Mouse (Mus musculus) liver, embryonic 16.5 days (tissue): ENCODE results near the gene Cnn3. TPM values are rescaled to one million over a fixed set of nuclear protein-coding genes. Genes with fewer than 3 reads are reported as not detected.
A peak's percentile ranks its signal among the peaks of the same experiment; 100 is the strongest.

Experiments
- ATAC-seq: fragments of 200-750 bp; cut with Nextera tagmentation; 2 replicates; pipeline ENCODE4 v1.8.0; 2017; ENCODE audit warnings: low read depth, mild to moderate bottlenecking, moderate number of reproducible peaks, moderate library complexity
- H3K27ac ChIP-seq: fragments of 300-500 bp; sonication (generic); 2 replicates; pipeline ENCODE4 v1.5.1; 2014; ENCODE audit warnings: mild to moderate bottlenecking, low read length
- H3K27me3 ChIP-seq: fragments of 300-500 bp; sonication (generic); 2 replicates; pipeline ENCODE4 v1.6.1; 2014; ENCODE audit warnings: low read depth, low read length, mixed read lengths; ENCODE audit not compliant: control insufficient read depth, insufficient read depth
- H3K36me3 ChIP-seq: fragments of 300-500 bp; sonication (generic); 2 replicates; pipeline ENCODE4 v1.6.1; 2014; ENCODE audit warnings: mild to moderate bottlenecking; ENCODE audit not compliant: control insufficient read depth, insufficient read depth
- H3K4me1 ChIP-seq: fragments of 300-500 bp; sonication (generic); 2 replicates; pipeline ENCODE4 v1.6.1; 2014; ENCODE audit warnings: low read depth, low read length, mixed read lengths; ENCODE audit not compliant: control insufficient read depth
- H3K4me2 ChIP-seq: fragments of 300-500 bp; sonication (generic); 2 replicates; pipeline ENCODE4 v1.6.1; 2014; ENCODE audit warnings: low read depth, low read length, mixed read lengths
- H3K4me3 ChIP-seq: fragments of 300-500 bp; sonication (generic); 2 replicates; pipeline ENCODE4 v1.5.1; 2014; ENCODE audit warnings: low read depth, mild to moderate bottlenecking, low read length
- H3K9ac ChIP-seq: fragments of 300-500 bp; sonication (generic); 2 replicates; pipeline ENCODE4 v1.6.1; 2014; ENCODE audit warnings: low read depth, low read length
- H3K9me3 ChIP-seq: fragments of 300-500 bp; sonication (generic); replicated peaks from 2 replicates; pipeline ENCODE4 v1.6.1; 2016; ENCODE audit warnings: low read length; ENCODE audit not compliant: control insufficient read depth
- WGBS: fragments of 180-500 bp; shearing (Covaris S2); extraction: QIAGEN DNeasy Blood & Tissue Kit; methylation state at CpG from one replicate; pipeline ENCODE4 v1.1.7; 2014; ENCODE audit not compliant: insufficient replicate concordance; 5-methylcytosine and 5-hydroxymethylcytosine counted together
- polyA plus RNA-seq: library from polyadenylated mRNA; unstranded; fragments of >200 nt; fragmentation: Nextera tagmentation; extraction: Ambion mirVana; gene quantifications from 2 replicates; pipeline ENCODE4 v1.2.1, GENCODE M21; 2015

Gene Cnn3
- polyA plus RNA-seq, 1 experiment from 2014 or later, result 100.0 TPM

- Histone ChIP-seq H3K4me2 (no peak overlapping the region), H3K36me3 (no peaks in the 10 kb centered on the region), H3K9ac (no peak overlapping the region), H3K27ac (no peak overlapping the region), H3K9me3 (no peaks in the 10 kb centered on the region), H3K27me3 (no peaks in the 10 kb centered on the region), H3K4me3 (no peak overlapping the region), H3K4me1 (peaks cover 24% of the 10 kb centered on the region)
- WGBS, result 82% methylated on average over 12 of the region's 12 CpGs
- ATAC-seq, result no peak
Measured at GRCm38 (mm10) chr3:121441504-121441903, 15.2 kb downstream of the Cnn3 start.

- Histone ChIP-seq H3K36me3 (no peaks in the 10 kb centered on the region), H3K9ac (no peak overlapping the region), H3K4me3 (no peak overlapping the region), H3K27ac (no peak overlapping the region), H3K4me2 (no peak overlapping the region), H3K9me3 (no peaks in the 10 kb centered on the region), H3K4me1 (peaks cover 26% of the 10 kb centered on the region), H3K27me3 (no peaks in the 10 kb centered on the region)
- WGBS, result 65% methylated on average over 5 of the region's 5 CpGs
- no peak for ATAC-seq
Measured at GRCm38 (mm10) chr3:121442288-121442687, 16.0 kb downstream of the Cnn3 start.

GRCm38 (mm10) chr3:121443861-121444271, 17.6 kb downstream of the Cnn3 start:
- no peak for ATAC-seq
- H3K9ac ChIP-seq, result no peak overlapping the region

DNA sequence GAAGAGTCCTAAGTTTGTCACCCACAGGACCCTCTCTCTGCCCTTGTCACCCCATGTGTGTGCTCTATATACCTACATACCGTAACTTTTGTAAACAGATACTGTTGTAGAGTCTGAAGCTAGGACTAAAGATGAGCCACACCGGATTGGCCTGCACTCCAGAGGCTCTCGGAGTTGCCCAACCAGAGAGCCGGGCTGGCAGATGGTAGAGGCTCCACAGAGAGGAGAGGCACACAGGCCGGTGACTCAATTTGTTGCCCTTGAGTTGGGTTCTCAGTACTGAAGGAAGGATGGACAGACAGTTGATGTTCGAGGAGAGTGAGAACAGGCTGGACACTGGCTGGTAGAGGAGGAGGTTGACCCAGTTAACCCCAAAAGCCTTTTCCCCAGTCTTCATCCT, 18.1 kb downstream of the Cnn3 start:
- WGBS, result 73% methylated on average over 6 of the region's 6 CpGs

More at GRCm38 (mm10) chr3:121443861-121444271, 17.6 kb downstream of the Cnn3 start:
- Histone ChIP-seq H3K27ac (no peak overlapping the region), H3K4me3 (no peak overlapping the region), H3K4me1 (peaks cover 18% of the 10 kb centered on the region), H3K4me2 (no peak overlapping the region), H3K27me3 (no peaks in the 10 kb centered on the region), H3K36me3 (no peaks in the 10 kb centered on the region), H3K9me3 (no peaks in the 10 kb centered on the region)
- WGBS, result 49% methylated on average over 4 of the region's 4 CpGs

DNA sequence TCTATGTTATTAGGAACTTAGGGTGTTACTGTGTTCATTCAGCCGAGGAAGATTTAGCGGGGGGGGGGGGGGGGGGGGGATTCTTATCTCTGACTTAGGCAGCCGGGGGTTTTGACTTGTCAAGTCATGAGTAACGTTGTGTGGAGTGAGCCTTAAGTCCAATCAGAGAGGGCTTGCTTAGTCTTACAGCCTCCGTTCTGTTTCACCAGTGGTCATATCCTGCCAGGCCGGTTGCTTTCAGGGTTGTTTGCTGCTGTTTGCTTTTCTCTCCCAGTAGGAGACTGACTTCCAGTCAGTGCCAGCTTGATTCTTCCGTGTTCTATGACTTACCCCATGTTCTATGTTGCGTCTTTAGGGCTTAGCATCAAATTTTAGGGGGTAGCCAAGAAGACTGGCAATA, 20.2 kb downstream of the Cnn3 start:
- Histone ChIP-seq H3K9me3 (no peaks in the 10 kb centered on the region), H3K4me2 (no peak overlapping the region; the same call in 1 of the 2 replicates), H3K4me1 (peaks cover 8% of the 10 kb centered on the region; the same call in 1 of the 2 replicates)

More for the DNA sequence above, 18.1 kb downstream of the Cnn3 start:
- Histone ChIP-seq H3K4me1 (peaks cover 15% of the 10 kb centered on the region; the same call in 1 of the 2 replicates), H3K4me2 (no peak overlapping the region), H3K27ac (no peak overlapping the region), H3K27me3 (no peaks in the 10 kb centered on the region), H3K9me3 (no peaks in the 10 kb centered on the region), H3K4me3 (no peak overlapping the region), H3K9ac (no peak overlapping the region), H3K36me3 (no peaks in the 10 kb centered on the region)
- no peak for ATAC-seq

GRCm38 (mm10) chr3:121448029-121448468, 21.8 kb downstream of the Cnn3 start:
- no peak overlapping the region for H3K9ac ChIP-seq

More for the DNA sequence above, 20.2 kb downstream of the Cnn3 start:
- H3K27ac ChIP-seq, result no peak overlapping the region
- H3K4me3 ChIP-seq, result no peak overlapping the region
- 24% methylated on average over 8 of the region's 8 CpGs for WGBS
- no peaks in the 10 kb centered on the region for H3K27me3 ChIP-seq
- peaks cover 2% of the 10 kb centered on the region; the same call in 1 of the 2 replicates for H3K36me3 ChIP-seq
- no peak overlapping the region for H3K9ac ChIP-seq
- no peak; the same call in 1 of the 2 replicates for ATAC-seq

DNA sequence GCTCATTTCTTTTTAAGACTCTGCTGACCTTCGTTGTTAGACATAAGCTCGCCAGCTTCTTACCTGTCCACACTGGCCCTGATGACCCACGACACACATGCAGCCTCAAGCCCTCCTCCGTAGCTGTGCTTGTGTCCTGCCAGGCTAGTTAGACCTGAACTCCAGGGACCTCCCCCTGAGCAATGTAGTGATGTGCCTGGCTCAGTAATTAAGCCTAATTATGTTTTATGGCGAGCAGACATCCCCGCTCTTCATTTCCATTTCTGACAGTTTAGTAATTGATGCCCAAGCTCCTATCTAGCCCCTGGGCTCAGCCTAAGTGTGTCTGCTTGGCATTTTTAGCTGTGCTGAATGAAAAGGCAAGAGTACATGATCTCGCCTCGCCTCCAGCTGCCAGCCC, 22.3 kb downstream of the Cnn3 start:
- no peak overlapping the region for H3K4me3 ChIP-seq
- no peak overlapping the region for H3K27ac ChIP-seq
- ATAC-seq, result no peak
- 74% methylated on average over 8 of the region's 8 CpGs for WGBS
- peaks cover 4% of the 10 kb centered on the region for H3K36me3 ChIP-seq
- no peak overlapping the region for H3K9ac ChIP-seq
- no peaks in the 10 kb centered on the region for H3K27me3 ChIP-seq
- H3K9me3 ChIP-seq, result no peaks in the 10 kb centered on the region
- H3K4me2 ChIP-seq, result no peak overlapping the region
- H3K4me1 ChIP-seq, result peaks cover 8% of the 10 kb centered on the region; the same call in 1 of the 2 replicates

More at GRCm38 (mm10) chr3:121448029-121448468, 21.8 kb downstream of the Cnn3 start:
- Histone ChIP-seq H3K4me2 (no peak overlapping the region), H3K36me3 (peaks cover 4% of the 10 kb centered on the region), H3K9me3 (no peaks in the 10 kb centered on the region), H3K4me3 (no peak overlapping the region), H3K4me1 (peaks cover 8% of the 10 kb centered on the region; the same call in 1 of the 2 replicates), H3K27ac (no peak overlapping the region), H3K27me3 (no peaks in the 10 kb centered on the region)
- 67% methylated on average over 11 of the region's 11 CpGs for WGBS
- ATAC-seq, result no peak

DNA sequence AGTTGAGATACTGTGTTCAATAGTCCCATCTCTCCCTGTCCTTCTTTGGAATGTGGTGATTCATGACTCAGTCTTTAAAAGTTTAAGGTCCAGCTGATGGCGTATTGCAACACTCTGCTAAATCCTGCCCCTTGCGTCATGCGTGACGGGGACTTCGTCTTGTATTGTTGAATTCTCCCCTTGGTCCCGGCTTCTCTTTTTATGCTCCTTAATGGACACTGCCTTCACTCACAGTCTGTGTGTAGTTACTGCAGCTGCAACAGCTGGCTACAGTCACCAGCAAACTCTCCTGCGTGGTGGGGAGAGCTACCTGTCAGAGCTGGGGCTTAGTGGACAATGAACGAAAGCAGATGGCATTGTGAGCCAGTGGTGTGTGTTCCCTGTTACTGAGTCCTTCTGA, 23.2 kb downstream of the Cnn3 start:
- H3K4me3 ChIP-seq, result no peak overlapping the region
- WGBS, result 74% methylated on average over 8 of the region's 8 CpGs
- H3K9ac ChIP-seq, result no peak overlapping the region
- peaks cover 8% of the 10 kb centered on the region; the same call in 1 of the 2 replicates for H3K4me1 ChIP-seq
- H3K9me3 ChIP-seq, result no peaks in the 10 kb centered on the region
- H3K27me3 ChIP-seq, result no peaks in the 10 kb centered on the region
- peaks cover 4% of the 10 kb centered on the region for H3K36me3 ChIP-seq
- H3K4me2 ChIP-seq, result no peak overlapping the region
- H3K27ac ChIP-seq, result no peak overlapping the region
- ATAC-seq, result 0 out of 2 replicates have a peak, but pooled peaks have one; percentile 45

DNA sequence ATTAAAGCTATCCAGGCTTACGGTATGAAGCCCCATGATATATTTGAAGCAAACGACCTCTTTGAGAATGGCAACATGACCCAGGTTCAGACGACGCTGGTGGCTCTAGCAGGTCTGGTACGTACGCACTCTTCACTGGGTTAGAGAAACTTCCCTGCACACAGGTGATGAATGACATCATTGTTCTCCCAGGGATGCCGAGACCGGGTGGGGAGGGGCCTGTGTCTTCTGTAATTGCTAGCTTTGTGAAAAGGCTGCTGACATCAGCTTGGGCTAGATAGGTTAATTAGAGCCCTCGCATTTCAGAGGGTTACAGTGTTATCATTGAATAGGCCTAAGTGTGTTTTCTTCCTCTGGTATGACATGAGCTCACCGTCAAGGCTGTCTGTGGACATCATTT, 25.1 kb downstream of the Cnn3 start:
- H3K4me1 ChIP-seq, result peaks cover 3% of the 10 kb centered on the region; the same call in 1 of the 2 replicates
- no peaks in the 10 kb centered on the region for H3K9me3 ChIP-seq
- H3K36me3 ChIP-seq, result peaks cover 13% of the 10 kb centered on the region
- ATAC-seq, result no peak
- H3K4me2 ChIP-seq, result no peak overlapping the region
- H3K4me3 ChIP-seq, result no peak overlapping the region
- H3K27me3 ChIP-seq, result no peaks in the 10 kb centered on the region
- 76% methylated on average over 10 of the region's 10 CpGs for WGBS
- no peak overlapping the region for H3K9ac ChIP-seq
- no peak overlapping the region for H3K27ac ChIP-seq
